Mouse (Mus musculus) liver, embryonic 12.5 days (tissue): Measurements from ENCODE around the gene Drg2. TPM values are rescaled to one million over a fixed set of nuclear protein-coding genes. Genes with fewer than 3 reads are reported as not detected.

ENCODE experiments used
- ATAC-seq: fragments of 200-750 bp; cut with Nextera tagmentation; 2 replicates; pipeline ENCODE4 v1.8.0; 2017; ENCODE audit warnings: moderate number of reproducible peaks, mild to moderate bottlenecking, moderate library complexity
- H3K27ac ChIP-seq: fragments of 300-500 bp; sonication (generic); 2 replicates; pipeline ENCODE4 v1.5.1; 2016; ENCODE audit warnings: mild to moderate bottlenecking
- H3K27me3 ChIP-seq: fragments of 300-500 bp; sonication (generic); replicated peaks from 2 replicates; pipeline ENCODE4 v1.6.1; 2016; ENCODE audit warnings: mild to moderate bottlenecking, moderate library complexity
- H3K36me3 ChIP-seq: fragments of 300-500 bp; sonication (generic); 2 replicates; pipeline ENCODE4 v1.6.1; 2016; ENCODE audit warnings: mild to moderate bottlenecking, moderate library complexity
- H3K4me1 ChIP-seq: fragments of 300-500 bp; sonication (generic); 2 replicates; pipeline ENCODE4 v1.6.1; 2016
- H3K4me2 ChIP-seq: fragments of 300-500 bp; sonication (generic); 2 replicates; pipeline ENCODE4 v1.6.1; 2016; ENCODE audit warnings: mild to moderate bottlenecking, moderate library complexity
- H3K4me3 ChIP-seq: fragments of 300-500 bp; sonication (generic); 2 replicates; pipeline ENCODE4 v1.5.1; 2016; ENCODE audit warnings: mild to moderate bottlenecking, moderate library complexity
- H3K9ac ChIP-seq: fragments of 300-500 bp; sonication (generic); 2 replicates; pipeline ENCODE4 v1.6.1; 2016; ENCODE audit warnings: mild to moderate bottlenecking, moderate library complexity
- H3K9me3 ChIP-seq: fragments of 300-500 bp; sonication (generic); replicated peaks from 2 replicates; pipeline ENCODE4 v1.6.1; 2016; ENCODE audit warnings: mild to moderate bottlenecking, moderate library complexity
- WGBS: fragments of 180-500 bp; shearing (Covaris S2); methylation state at CpG from one replicate; pipeline ENCODE4 v1.1.7; 2016; ENCODE audit not compliant: insufficient replicate concordance; 5-methylcytosine and 5-hydroxymethylcytosine counted together
- polyA plus RNA-seq: library from polyadenylated mRNA; unstranded; fragments of >200 nt; fragmentation: Nextera tagmentation; extraction: Ambion mirVana; gene quantifications from 2 replicates; pipeline ENCODE4 v1.2.1, GENCODE M21; 2016

The Drg2 gene
- 58.1 and 61.7 TPM in 2 replicates for polyA plus RNA-seq

DNA sequence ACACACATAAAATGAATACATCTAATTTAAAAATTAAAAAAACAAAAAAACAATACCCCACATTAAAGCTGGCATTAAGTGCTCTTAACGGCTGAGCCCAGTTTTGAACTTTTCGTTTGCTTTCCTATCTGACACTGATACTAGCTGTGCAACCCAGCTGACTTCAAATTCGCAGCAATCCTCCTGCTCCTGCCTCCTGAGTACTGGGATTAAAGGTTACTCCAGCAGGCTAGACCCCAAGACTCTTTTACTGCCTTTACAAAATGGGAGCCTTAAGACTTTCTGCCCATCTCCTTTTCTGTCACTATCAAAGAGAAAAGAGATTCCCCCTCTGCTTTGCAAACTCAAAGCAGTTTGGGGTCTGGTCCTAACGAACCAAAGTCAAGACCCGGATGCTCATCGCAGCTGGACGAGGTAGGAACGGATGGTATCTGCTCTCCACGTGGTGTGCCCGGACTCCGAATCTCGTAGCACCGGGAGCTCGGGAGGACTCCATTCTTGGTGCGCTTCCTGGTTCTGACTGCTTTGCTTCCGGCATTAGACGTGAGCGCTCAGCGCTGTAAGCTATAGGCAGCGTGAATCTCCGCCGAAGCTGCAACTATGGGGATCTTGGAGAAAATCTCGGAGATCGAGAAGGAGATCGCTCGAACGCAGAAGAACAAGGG is at the start of gene Drg2:
Gene Drg2, plus strand, starts transcription at position 512 of the 665 bp plus-strand sequence.
- Histone ChIP-seq H3K4me1 (peaks cover 24% of the 10 kb centered on the region), H3K4me3 (peak within 1 kb of the TSS; percentile 73), H3K9ac (peak within 1 kb of the TSS; percentile 79), H3K27ac (peak within 1 kb of the TSS; percentile 66), H3K4me2 (peak within 1 kb of the TSS; percentile 80), H3K27me3 (peaks cover 14% of the 10 kb centered on the region; the same call in 1 of the 2 replicates), H3K36me3 (peaks cover 35% of the 10 kb centered on the region), H3K9me3 (no peaks in the 10 kb centered on the region)
- 4% methylated on average over 27 of the region's 27 CpGs for WGBS
- peak; percentile 89 for ATAC-seq

- no peak overlapping the region for H3K27ac ChIP-seq
- no peaks in the 10 kb centered on the region; the same call in 1 of the 2 replicates for H3K4me1 ChIP-seq
- H3K4me2 ChIP-seq, result no peak overlapping the region
- H3K36me3 ChIP-seq, result peaks cover 92% of the 10 kb centered on the region
- H3K9ac ChIP-seq, result no peak overlapping the region
- H3K4me3 ChIP-seq, result no peak overlapping the region
- H3K27me3 ChIP-seq, result no peaks in the 10 kb centered on the region
- H3K9me3 ChIP-seq, result no peaks in the 10 kb centered on the region
- ATAC-seq, result no peak
- 89% methylated on average over 1 of the region's 1 CpGs for WGBS
Measured at GRCm38 (mm10) chr11:60406606-60407005, 47.8 kb upstream of the Drg2 start.

DNA sequence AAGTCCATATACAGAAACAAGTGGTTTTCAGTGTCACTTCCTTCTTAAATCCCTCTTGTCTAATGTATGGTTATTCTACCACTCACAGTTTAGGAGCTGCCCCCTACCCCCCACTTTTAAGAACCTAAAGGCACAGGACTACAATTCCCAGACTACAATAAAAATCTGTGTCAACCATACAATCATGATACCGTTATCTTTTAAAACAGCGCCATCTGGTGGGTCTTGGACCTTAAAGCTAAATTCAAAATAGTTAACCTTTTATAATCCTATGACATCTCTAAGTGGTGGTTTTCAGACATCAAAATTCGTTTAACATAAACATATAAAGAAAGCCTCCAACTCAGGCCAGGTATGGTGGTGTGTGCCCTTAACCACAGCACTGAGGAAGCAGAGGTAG is 42.2 kb upstream of the Drg2 start:
- Histone ChIP-seq H3K4me3 (no peak overlapping the region), H3K4me1 (peaks cover 23% of the 10 kb centered on the region), H3K9me3 (no peaks in the 10 kb centered on the region), H3K9ac (no peak overlapping the region), H3K27me3 (no peaks in the 10 kb centered on the region), H3K36me3 (peaks cover 41% of the 10 kb centered on the region), H3K4me2 (no peak overlapping the region), H3K27ac (no peak overlapping the region)
- no peak for ATAC-seq
- 11% methylated on average over 3 of the region's 3 CpGs for WGBS

- Histone ChIP-seq H3K27me3 (no peaks in the 10 kb centered on the region), H3K4me3 (no peak overlapping the region), H3K36me3 (peaks cover 34% of the 10 kb centered on the region), H3K9me3 (no peaks in the 10 kb centered on the region), H3K9ac (no peak overlapping the region), H3K27ac (no peak overlapping the region), H3K4me2 (no peak overlapping the region), H3K4me1 (peaks cover 24% of the 10 kb centered on the region)
- no peak for ATAC-seq
- 88% methylated on average over 2 of the region's 2 CpGs for WGBS
Measured at GRCm38 (mm10) chr11:60412921-60413320, 41.5 kb upstream of the Drg2 start.

- no peaks in the 10 kb centered on the region for H3K9me3 ChIP-seq
- no peaks in the 10 kb centered on the region for H3K27me3 ChIP-seq
- WGBS, result under 1% methylated on average over 21 of the region's 21 CpGs
- peaks cover 5% of the 10 kb centered on the region for H3K36me3 ChIP-seq
- H3K4me2 ChIP-seq, result peak overlapping the region; percentile 91
- peaks cover 36% of the 10 kb centered on the region for H3K4me1 ChIP-seq
- H3K27ac ChIP-seq, result peak overlapping the region; percentile 75
- peak overlapping the region; percentile 85 for H3K4me3 ChIP-seq
- H3K9ac ChIP-seq, result peak overlapping the region; percentile 89
- peak; percentile 53 for ATAC-seq
Measured at GRCm38 (mm10) chr11:60416590-60416962, 37.8 kb upstream of the Drg2 start.

DNA sequence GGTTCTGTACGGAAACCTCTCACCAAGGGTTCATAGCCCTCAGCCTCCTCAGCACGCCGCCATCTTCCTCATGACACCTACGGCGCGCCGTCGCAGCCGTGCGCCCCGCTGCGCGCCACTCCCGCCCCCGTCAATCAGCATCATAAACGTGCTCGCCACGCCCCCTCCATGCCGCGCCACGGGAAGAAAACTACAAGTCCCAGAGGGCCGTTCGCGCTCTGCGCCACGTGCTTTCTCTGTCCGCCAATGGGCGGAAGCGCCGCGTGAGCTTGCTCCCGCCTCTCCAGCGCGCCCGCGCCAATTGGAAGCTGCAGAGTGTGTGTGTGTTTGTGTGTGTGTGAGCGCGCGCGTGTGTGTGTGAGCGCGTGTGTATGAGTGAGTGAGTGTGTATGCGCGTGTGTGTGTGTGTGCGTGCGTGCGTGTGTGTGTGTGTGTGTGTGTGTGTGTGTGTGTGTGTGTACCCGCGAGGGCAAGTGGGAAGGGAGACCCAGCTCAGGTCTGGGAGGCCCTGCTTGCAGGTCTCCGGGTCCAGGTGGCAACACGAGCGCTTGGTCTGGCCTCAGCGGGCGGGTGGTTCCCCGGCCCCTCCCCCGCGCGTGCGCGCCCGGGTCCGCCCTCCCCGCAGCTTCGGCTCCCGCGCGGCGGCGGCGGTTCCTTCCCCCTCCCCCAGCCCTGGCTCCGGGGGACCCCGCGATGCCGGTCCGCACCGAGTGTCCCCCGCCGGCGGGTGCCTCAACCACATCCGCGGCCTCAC is 37.3 kb upstream of the Drg2 start, which contains the start of gene Gid4:
Gene Gid4, plus strand, starts transcription at position 183 of the 754 bp plus-strand sequence.
- H3K9ac ChIP-seq, result peak within 1 kb of the TSS; percentile 92
- peaks cover 3% of the 10 kb centered on the region for H3K36me3 ChIP-seq
- peak; percentile 95 for ATAC-seq
- H3K9me3 ChIP-seq, result no peaks in the 10 kb centered on the region
- no peaks in the 10 kb centered on the region for H3K27me3 ChIP-seq
- H3K4me3 ChIP-seq, result peak within 1 kb of the TSS; percentile 85
- under 1% methylated on average over 71 of the region's 81 CpGs for WGBS
- peak within 1 kb of the TSS; percentile 91 for H3K4me2 ChIP-seq
- H3K4me1 ChIP-seq, result peaks cover 41% of the 10 kb centered on the region
- peak within 1 kb of the TSS; percentile 87 for H3K27ac ChIP-seq

GRCm38 (mm10) chr11:60417717-60418472 is 36.5 kb upstream of the Drg2 start, which contains the start of gene Atpaf2:
Gene Atpaf2, minus strand, starts transcription at chr11:60418457.
- peak within 1 kb of the TSS; percentile 92 for H3K9ac ChIP-seq
- H3K9me3 ChIP-seq, result no peaks in the 10 kb centered on the region
- peak within 1 kb of the TSS; percentile 91 for H3K4me2 ChIP-seq
- H3K4me3 ChIP-seq, result peak within 1 kb of the TSS; percentile 85
- peaks cover 41% of the 10 kb centered on the region for H3K4me1 ChIP-seq
- peak within 1 kb of the TSS; percentile 87 for H3K27ac ChIP-seq
- no peaks in the 10 kb centered on the region for H3K27me3 ChIP-seq
- ATAC-seq, result peak; percentile 40
- WGBS, result under 1% methylated on average over 36 of the region's 39 CpGs
- peaks cover 3% of the 10 kb centered on the region for H3K36me3 ChIP-seq

DNA sequence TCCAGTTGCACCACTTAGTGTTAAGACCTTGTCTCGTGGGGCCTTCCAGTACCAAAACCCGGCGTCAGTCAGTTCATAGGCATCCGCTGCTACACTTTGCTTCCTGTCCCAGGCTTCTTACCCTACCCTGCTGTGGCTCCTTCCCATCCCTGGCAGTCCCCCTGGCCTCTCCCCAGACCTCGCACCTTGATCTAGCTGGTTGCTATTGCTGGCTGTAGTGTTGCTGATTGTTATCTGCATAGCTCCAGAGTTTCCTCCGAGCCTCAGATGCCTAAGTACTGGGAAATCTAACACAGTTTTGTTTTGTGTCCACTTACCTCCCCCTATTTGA is 36.0 kb upstream of the Drg2 start:
- H3K9me3 ChIP-seq, result no peaks in the 10 kb centered on the region
- no peaks in the 10 kb centered on the region for H3K27me3 ChIP-seq
- peak overlapping the region; percentile 87 for H3K27ac ChIP-seq
- peak overlapping the region; percentile 85 for H3K4me3 ChIP-seq
- H3K4me2 ChIP-seq, result peak overlapping the region; percentile 91
- H3K9ac ChIP-seq, result peak overlapping the region; percentile 92
- no peak for ATAC-seq
- WGBS, result 3% methylated on average over 6 of the region's 6 CpGs
- peaks cover 41% of the 10 kb centered on the region for H3K4me1 ChIP-seq
- H3K36me3 ChIP-seq, result peaks cover 3% of the 10 kb centered on the region

DNA sequence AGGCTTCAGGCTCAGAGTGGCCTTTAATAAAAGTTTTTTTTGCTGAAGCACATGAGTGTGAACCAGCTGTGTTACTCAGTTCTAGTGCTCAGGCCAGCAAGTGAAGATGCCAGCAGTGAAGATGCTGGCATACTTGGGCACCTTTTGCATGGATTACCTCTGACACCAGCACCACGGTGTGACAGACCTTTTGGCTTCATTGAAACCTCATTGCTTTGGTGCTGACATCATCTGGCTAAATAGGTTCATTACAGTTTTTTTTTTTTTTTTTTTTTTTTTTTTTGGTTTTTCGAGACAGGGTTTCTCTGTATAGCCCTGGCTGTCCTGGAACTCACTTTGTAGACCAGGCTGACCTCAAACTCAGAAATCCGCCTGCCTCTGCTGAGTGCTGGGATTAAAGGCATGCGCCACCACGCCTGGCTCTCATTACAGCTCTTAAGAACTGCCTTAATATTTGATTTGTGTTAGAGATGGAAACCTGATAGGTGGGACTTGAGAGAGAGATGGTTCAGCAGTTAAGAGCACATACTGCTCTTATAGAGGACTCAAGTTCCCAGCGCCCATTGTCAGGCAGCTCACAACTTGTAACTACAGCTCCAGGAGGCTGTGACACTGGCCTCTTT is 32.2 kb upstream of the Drg2 start:
- 61% methylated on average over 6 of the region's 6 CpGs for WGBS

DNA sequence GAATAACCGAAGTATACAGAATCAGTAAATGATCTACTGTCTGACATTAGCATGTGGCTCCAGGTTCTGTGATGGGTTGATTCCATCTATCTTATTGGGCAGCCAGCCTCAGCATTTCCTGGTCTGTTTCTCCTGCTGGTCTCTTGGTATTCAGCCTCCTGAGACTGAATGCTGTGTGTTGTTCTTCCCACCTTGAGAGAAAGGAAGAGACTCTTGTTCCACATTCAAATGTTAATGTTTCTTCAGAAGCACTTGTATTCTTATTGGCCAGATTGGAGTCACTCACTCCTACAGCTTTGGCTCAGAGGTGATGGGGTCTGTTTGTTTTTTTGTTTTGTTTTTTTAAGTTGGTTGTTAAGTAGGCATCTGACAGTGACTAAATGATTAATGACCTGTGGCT is 31.4 kb upstream of the Drg2 start:
- WGBS, result 73% methylated on average over 1 of the region's 1 CpGs
- H3K4me2 ChIP-seq, result no peak overlapping the region
- no peak overlapping the region for H3K4me3 ChIP-seq
- no peaks in the 10 kb centered on the region for H3K27me3 ChIP-seq
- no peaks in the 10 kb centered on the region for H3K9me3 ChIP-seq
- peaks cover 17% of the 10 kb centered on the region for H3K4me1 ChIP-seq
- peaks cover 31% of the 10 kb centered on the region for H3K36me3 ChIP-seq
- no peak overlapping the region for H3K27ac ChIP-seq
- H3K9ac ChIP-seq, result no peak overlapping the region
- no peak for ATAC-seq

More for the DNA sequence above, 32.2 kb upstream of the Drg2 start:
- Histone ChIP-seq H3K36me3 (peaks cover 23% of the 10 kb centered on the region), H3K27ac (no peak overlapping the region), H3K27me3 (no peaks in the 10 kb centered on the region), H3K9ac (no peak overlapping the region), H3K4me3 (no peak overlapping the region), H3K4me2 (no peak overlapping the region), H3K9me3 (no peaks in the 10 kb centered on the region), H3K4me1 (peaks cover 18% of the 10 kb centered on the region)
- no peak for ATAC-seq

DNA sequence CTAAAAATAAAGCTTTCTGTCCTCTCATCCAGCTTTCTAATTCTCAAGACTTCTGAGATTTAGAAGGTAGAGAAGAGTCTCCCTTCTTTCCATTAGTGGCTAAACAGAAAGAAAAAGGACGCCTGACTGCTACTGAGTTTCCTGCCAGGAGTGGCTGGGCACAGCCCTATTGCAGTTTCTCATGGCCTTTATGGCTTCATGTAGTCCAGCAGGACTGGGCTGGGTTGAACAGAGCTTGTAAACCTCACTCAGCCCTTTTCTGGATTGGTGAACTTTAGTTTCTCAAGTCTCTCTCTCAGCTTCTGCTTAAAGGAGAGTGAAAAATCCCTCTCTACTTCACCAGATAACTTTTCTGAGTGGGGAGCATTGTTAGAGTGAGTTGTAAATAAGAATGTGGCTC is 28.0 kb upstream of the Drg2 start:
- no peak overlapping the region for H3K4me3 ChIP-seq
- no peak overlapping the region for H3K9ac ChIP-seq
- no peak for ATAC-seq
- H3K4me1 ChIP-seq, result peaks cover 5% of the 10 kb centered on the region; the same call in 1 of the 2 replicates
- H3K27ac ChIP-seq, result no peak overlapping the region
- H3K36me3 ChIP-seq, result peaks cover 53% of the 10 kb centered on the region
- H3K9me3 ChIP-seq, result no peaks in the 10 kb centered on the region
- H3K27me3 ChIP-seq, result no peaks in the 10 kb centered on the region
- 68% methylated on average over 1 of the region's 1 CpGs for WGBS
- H3K4me2 ChIP-seq, result no peak overlapping the region
